Comparison of ENCODE assay signal across 9 mouse cellular contexts in genomic region chr2:26443876-26444275, GRCm38 (mm10). TPM values are rescaled to one million over a fixed set of nuclear protein-coding genes. Genes with fewer than 3 reads are reported as not detected.
A peak's percentile ranks its signal among the peaks of the same experiment; 100 is the strongest.
DNase-seq lines count a peak whose midpoint lies in the region; ATAC-seq and TF ChIP-seq lines count a peak whose summit lies in the region.
"Had no signal": no experiment of that assay in that cellular context is flagged by ENCODE, and none has a peak within 500 bp of the region (broad histone marks: within the 10 kb centered on the region; RNA-seq: fewer than 3 reads in every experiment).

No protein-coding gene starts in this region.

- WGBS in neural tube, embryonic 11.5 days = 59% methylated on average over 3 of the region's 3 CpGs
- WGBS in limb, embryonic 14.5 days = 54% methylated on average over 3 of the region's 3 CpGs
- 9% methylated on average over 3 of the region's 3 CpGs for WGBS in stomach, embryonic 15.5 days

- no peak overlapping the region for H3K27ac ChIP-seq in neural tube, embryonic 11.5 days (ENCODE audit: low read depth, low read length)
- H3K27ac ChIP-seq in limb, embryonic 14.5 days (replicated peaks; ENCODE audit: low read depth, low read length) = no peak overlapping the region
- H3K27ac ChIP-seq in stomach, embryonic 15.5 days = no peak overlapping the region

- intact Hi-C loops in left cerebral cortex, postnatal 25 days (cut with DNase I) = loop anchor here (5.0 to 10.0 kb wide), 2 partner anchors 117 to 471 kb away; partner anchors contain the start of genes Med22, Rpl7a, Surf1 and Surf2

- peak overlapping the region; percentile 70 for H3K4me2 ChIP-seq in neural tube, embryonic 11.5 days (ENCODE audit: low read depth)
- H3K4me2 ChIP-seq in limb, embryonic 14.5 days (replicated peaks; ENCODE audit: low read depth, low read length, severe bottlenecking) = peak overlapping the region; percentile 83
- H3K4me2 ChIP-seq in stomach, embryonic 15.5 days = peak overlapping the region; percentile 64

- peak overlapping the region; percentile 84 for H3K4me3 ChIP-seq in neural tube, embryonic 11.5 days (ENCODE audit: low read depth, low read length)
- peak overlapping the region; percentile 91 for H3K4me3 ChIP-seq in limb, embryonic 14.5 days (replicated peaks; ENCODE audit: low read length)
- H3K4me3 ChIP-seq in stomach, embryonic 15.5 days (replicated peaks) = peak overlapping the region; percentile 86

- H3K27me3 ChIP-seq in neural tube, embryonic 11.5 days (ENCODE audit: control insufficient read depth, insufficient read depth, low read length) = no peaks in the 10 kb centered on the region
- no peaks in the 10 kb centered on the region for H3K27me3 ChIP-seq in limb, embryonic 14.5 days (ENCODE audit: control insufficient read depth, insufficient read depth, low read length)
- no peaks in the 10 kb centered on the region for H3K27me3 ChIP-seq in stomach, embryonic 15.5 days (replicated peaks)

- H3K4me1 ChIP-seq in neural tube, embryonic 11.5 days (ENCODE audit: control insufficient read depth, insufficient read depth, low read length) = peaks cover 13% of the 10 kb centered on the region
- peaks cover 21% of the 10 kb centered on the region for H3K4me1 ChIP-seq in limb, embryonic 14.5 days (ENCODE audit: control insufficient read depth, insufficient read depth, low read length)
- H3K4me1 ChIP-seq in stomach, embryonic 15.5 days = peaks cover 21% of the 10 kb centered on the region

- peak; percentile 50 for DNase-seq in cerebellum, adult 9-10 months
- no peak for DNase-seq in cerebellum, postnatal 36 days
- no peak for DNase-seq in neural tube, embryonic 11.5 days (ENCODE audit: low spot score)
- DNase-seq in neural tube, embryonic 10.5 days (ENCODE audit: extremely low spot score, low spot score) = no peak
- DNase-seq in limb, embryonic 14.5 days (ENCODE audit: low spot score) = no peak
- no peak for DNase-seq in left cerebral cortex, postnatal 25 days (ENCODE audit: low spot score in 2 of 2)
- DNase-seq in left cerebral cortex, adult 8-10 months (ENCODE audit: low spot score in 2 of 2) = no peak
- DNase-seq: cerebellum, adult 11 months had no signal

- H3K36me3 ChIP-seq in neural tube, embryonic 11.5 days (ENCODE audit: control insufficient read depth, insufficient read depth, low read length) = peaks cover 17% of the 10 kb centered on the region
- H3K36me3 ChIP-seq in limb, embryonic 14.5 days (ENCODE audit: control insufficient read depth, insufficient read depth, low read length) = peaks cover 30% of the 10 kb centered on the region
- H3K36me3 ChIP-seq in stomach, embryonic 15.5 days = peaks cover 23% of the 10 kb centered on the region

- no peak for ATAC-seq in neural tube, embryonic 11.5 days (ENCODE audit: insufficient read depth, low FRiP score, low TSS enrichment)
- no peak for ATAC-seq in limb, embryonic 14.5 days (ENCODE audit: low FRiP score, low read depth)
- ATAC-seq in stomach, embryonic 15.5 days (ENCODE audit: insufficient read depth, low FRiP score, low read depth) = no peak

- TF ChIP-seq POLR2A in limb, embryonic 14.5 days (IDR thresholded peaks at IDR 0.05; ENCODE audit: borderline replicate concordance, extremely low read depth, insufficient read depth, insufficient read length) = no peak

- no peaks in the 10 kb centered on the region for H3K9me3 ChIP-seq in neural tube, embryonic 11.5 days (ENCODE audit: control insufficient read depth, low read length)
- no peaks in the 10 kb centered on the region for H3K9me3 ChIP-seq in limb, embryonic 14.5 days (ENCODE audit: control insufficient read depth, low read length)
- no peaks in the 10 kb centered on the region for H3K9me3 ChIP-seq in stomach, embryonic 15.5 days

- H3K9ac ChIP-seq in neural tube, embryonic 11.5 days (ENCODE audit: low read length) = peak overlapping the region; percentile 80; the same call in 1 of the 2 replicates
- peak overlapping the region; percentile 91 for H3K9ac ChIP-seq in limb, embryonic 14.5 days (ENCODE audit: low read depth, low read length, severe bottlenecking)
- H3K9ac ChIP-seq in stomach, embryonic 15.5 days = peak overlapping the region; percentile 92; the same call in 1 of the 2 replicates

RNA-seq across cellular contexts. Expression of gene Sec16a, which starts 1.1 kb away (rescaled TPM):
- 40.2 and 40.5 TPM in 2 replicates for polyA plus RNA-seq in neural tube, embryonic 11.5 days (2014; fragmentation: Nextera tagmentation; extraction: Ambion mirVana)
- polyA plus RNA-seq in limb, embryonic 14.5 days (2012; rRNA removed) = 62.5 and 73.3 TPM in 2 replicates
- 47.1 and 47.6 TPM in 2 replicates for polyA plus RNA-seq in limb, embryonic 14.5 days (2014; fragmentation: Nextera tagmentation; extraction: Ambion mirVana)
- 22.3 and 24.0 TPM in 2 replicates for polyA plus RNA-seq in stomach, embryonic 15.5 days (2015; fragmentation: Nextera tagmentation; extraction: Ambion mirVana)
- total RNA-seq in left cerebral cortex, postnatal 25 days (2021) = 10 to 100 TPM; 43.1 to 49.2 TPM
- 10 to 100 TPM; 41.2 to 50.9 (median 43.0) TPM for total RNA-seq in left cerebral cortex, adult 8-10 months (2022)

RNA-seq across cellular contexts. Expression of gene Inpp5e, which starts 34.9 kb away (rescaled TPM):
- 25.4 and 26.2 TPM in 2 replicates for polyA plus RNA-seq in neural tube, embryonic 11.5 days (2014; fragmentation: Nextera tagmentation; extraction: Ambion mirVana)
- 36.7 and 43.2 TPM in 2 replicates for polyA plus RNA-seq in limb, embryonic 14.5 days (2012; rRNA removed)
- polyA plus RNA-seq in limb, embryonic 14.5 days (2014; fragmentation: Nextera tagmentation; extraction: Ambion mirVana) = 16.4 and 20.1 TPM in 2 replicates
- 17.2 and 17.4 TPM in 2 replicates for polyA plus RNA-seq in stomach, embryonic 15.5 days (2015; fragmentation: Nextera tagmentation; extraction: Ambion mirVana)
- total RNA-seq in left cerebral cortex, postnatal 25 days (2021) = 10 to 100 TPM; 19.9 to 22.4 TPM
- 10 to 100 TPM; 23.8 to 29.1 (median 25.7) TPM for total RNA-seq in left cerebral cortex, adult 8-10 months (2022)

RNA-seq across cellular contexts. Expression of gene Pmpca, which starts 54.7 kb away (rescaled TPM):
- 113 and 117 TPM in 2 replicates for polyA plus RNA-seq in neural tube, embryonic 11.5 days (2014; fragmentation: Nextera tagmentation; extraction: Ambion mirVana)
- polyA plus RNA-seq in limb, embryonic 14.5 days (2012; rRNA removed) = 106 and 108 TPM in 2 replicates
- 72.3 and 78.9 TPM in 2 replicates for polyA plus RNA-seq in limb, embryonic 14.5 days (2014; fragmentation: Nextera tagmentation; extraction: Ambion mirVana)
- polyA plus RNA-seq in stomach, embryonic 15.5 days (2015; fragmentation: Nextera tagmentation; extraction: Ambion mirVana) = 86.8 and 97.9 TPM in 2 replicates
- total RNA-seq in left cerebral cortex, postnatal 25 days (2021) = 10 to 100 TPM; 92.3 to 92.8 TPM
- total RNA-seq in left cerebral cortex, adult 8-10 months (2022) = 10 to 100 TPM; 90.0 to 96.3 (median 92.2) TPM

RNA-seq across cellular contexts. Expression of gene Entr1, which starts 54.8 kb away (rescaled TPM):
- polyA plus RNA-seq in neural tube, embryonic 11.5 days (2014; fragmentation: Nextera tagmentation; extraction: Ambion mirVana) = 126 and 145 TPM in 2 replicates
- polyA plus RNA-seq in limb, embryonic 14.5 days (2012; rRNA removed) = 217 and 222 TPM in 2 replicates
- polyA plus RNA-seq in limb, embryonic 14.5 days (2014; fragmentation: Nextera tagmentation; extraction: Ambion mirVana) = 120 and 124 TPM in 2 replicates
- polyA plus RNA-seq in stomach, embryonic 15.5 days (2015; fragmentation: Nextera tagmentation; extraction: Ambion mirVana) = 103 TPM in 2 replicates
- total RNA-seq in left cerebral cortex, postnatal 25 days (2021) = 100 to 1,000 TPM; 146 to 163 TPM
- total RNA-seq in left cerebral cortex, adult 8-10 months (2022) = 100 to 1,000 TPM; 130 to 136 (median 133) TPM
